21 mouse cellular contexts compared by ENCODE assay signal in the genomic region with DNA sequence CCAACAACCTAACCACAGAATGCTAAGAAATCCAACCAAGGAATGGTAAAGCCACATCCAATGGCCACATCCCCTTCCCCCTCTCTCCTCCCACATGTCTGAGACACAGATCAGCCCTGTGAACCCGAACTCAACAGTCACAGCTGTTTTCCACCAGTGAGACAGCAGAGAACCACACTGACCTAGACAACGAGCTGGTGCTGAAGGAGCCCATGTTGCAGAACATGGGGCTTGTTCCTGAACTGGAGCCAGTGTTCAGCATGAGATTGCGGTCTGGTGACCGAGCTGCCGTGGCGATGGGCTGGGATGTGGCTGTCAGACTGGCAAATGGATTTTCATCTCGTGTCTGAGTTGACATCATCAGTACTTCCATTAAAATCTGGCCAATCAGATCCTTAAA. TPM values are rescaled to one million over a fixed set of nuclear protein-coding genes. Genes with fewer than 3 reads are reported as not detected.
DNase-seq lines count a peak whose midpoint lies in the region; ATAC-seq and TF ChIP-seq lines count a peak whose summit lies in the region.
"Had no signal": no experiment of that assay in that cellular context is flagged by ENCODE, and none has a peak within 500 bp of the region (broad histone marks: within the 10 kb centered on the region; RNA-seq: fewer than 3 reads in every experiment).

No protein-coding gene starts in this region.

- H3K4me2 ChIP-seq in hindbrain, postnatal 0 days (ENCODE audit: low read depth, low read length) = no peak overlapping the region
- no peak overlapping the region for H3K4me2 ChIP-seq in hindbrain, embryonic 12.5 days (replicated peaks)
- no peak overlapping the region for H3K4me2 ChIP-seq in lung, embryonic 15.5 days
- H3K4me2 ChIP-seq in embryonic facial prominence, embryonic 15.5 days (replicated peaks) = no peak overlapping the region
- H3K4me2 ChIP-seq: heart, embryonic 12.5 days; limb, embryonic 15.5 days; midbrain, embryonic 11.5 days had no signal

- TF ChIP-seq CTCF in cerebellum, adult 2 months (IDR thresholded peaks at IDR 0.05; ENCODE audit: borderline replicate concordance, insufficient read depth, low read depth, low read length) = no peak
- no peak for TF ChIP-seq CTCF in hindbrain, postnatal 0 days (IDR thresholded peaks at IDR 0.05; ENCODE audit: low read depth)

- WGBS in cerebellum, adult 2 months = 9% methylated on average over 7 of the region's 7 CpGs
- WGBS in hindbrain, postnatal 0 days = 70% methylated on average over 7 of the region's 7 CpGs
- 84% methylated on average over 7 of the region's 7 CpGs for WGBS in hindbrain, embryonic 12.5 days
- WGBS in lung, embryonic 15.5 days = 62% methylated on average over 7 of the region's 7 CpGs
- 70% methylated on average over 7 of the region's 7 CpGs for WGBS in embryonic facial prominence, embryonic 15.5 days

- peak overlapping the region; percentile 58 for H3K27ac ChIP-seq in cerebellum, adult 2 months (ENCODE audit: insufficient read depth, low read length)
- no peak overlapping the region for H3K27ac ChIP-seq in hindbrain, postnatal 0 days
- H3K27ac ChIP-seq in hindbrain, embryonic 12.5 days = no peak overlapping the region
- H3K27ac ChIP-seq in lung, embryonic 15.5 days = no peak overlapping the region
- H3K27ac ChIP-seq in embryonic facial prominence, embryonic 15.5 days (replicated peaks) = no peak overlapping the region
- H3K27ac ChIP-seq: hindbrain, embryonic 10.5 days; limb, embryonic 15.5 days; liver, embryonic 14.5 days had no signal

- ATAC-seq in hindbrain, postnatal 0 days = peak; percentile 29; the same call in 1 of the 2 replicates
- no peak for ATAC-seq in hindbrain, embryonic 12.5 days (ENCODE audit: low FRiP score)
- ATAC-seq in lung, embryonic 15.5 days (ENCODE audit: borderline replicate concordance, extremely low read depth, low FRiP score, low TSS enrichment) = peak; percentile 59; the same call in 1 of the 2 replicates
- peak; percentile 66 for ATAC-seq in embryonic facial prominence, embryonic 15.5 days (ENCODE audit: insufficient number of reproducible peaks, low FRiP score, low TSS enrichment, low read depth)
- ATAC-seq: forebrain, embryonic 16.5 days; inflammation-experienced regulatory T-cells, adult 6 months had no signal

- no peak overlapping the region for H3K4me3 ChIP-seq in cerebellum, adult 2 months (replicated peaks; ENCODE audit: insufficient read depth, low read depth, low read length)
- no peak overlapping the region for H3K4me3 ChIP-seq in hindbrain, postnatal 0 days (ENCODE audit: low read length)
- no peak overlapping the region for H3K4me3 ChIP-seq in hindbrain, embryonic 12.5 days
- H3K4me3 ChIP-seq in lung, embryonic 15.5 days = no peak overlapping the region
- no peak overlapping the region for H3K4me3 ChIP-seq in embryonic facial prominence, embryonic 15.5 days (replicated peaks)
- H3K4me3 ChIP-seq: forebrain, embryonic 10.5 days; heart, embryonic 12.5 days; hindbrain, embryonic 10.5 days; limb, embryonic 15.5 days had no signal

- H3K9ac ChIP-seq in hindbrain, postnatal 0 days (replicated peaks; ENCODE audit: low read length) = no peak overlapping the region
- H3K9ac ChIP-seq in hindbrain, embryonic 12.5 days = no peak overlapping the region
- H3K9ac ChIP-seq in lung, embryonic 15.5 days = no peak overlapping the region
- no peak overlapping the region for H3K9ac ChIP-seq in embryonic facial prominence, embryonic 15.5 days
- H3K9ac ChIP-seq: heart, embryonic 12.5 days; limb, embryonic 15.5 days; liver, embryonic 14.5 days had no signal

- TF ChIP-seq POLR2A in cerebellum, adult 2 months (IDR thresholded peaks at IDR 0.05; ENCODE audit: borderline replicate concordance, insufficient read depth, low read length) = no peak

- H3K4me1 ChIP-seq in cerebellum, adult 2 months (ENCODE audit: control insufficient read depth, insufficient read depth, low read length) = peaks cover 5% of the 10 kb centered on the region
- H3K4me1 ChIP-seq in hindbrain, postnatal 0 days (ENCODE audit: insufficient read depth, low read length) = no peaks in the 10 kb centered on the region
- H3K4me1 ChIP-seq in hindbrain, embryonic 12.5 days = no peaks in the 10 kb centered on the region
- H3K4me1 ChIP-seq in lung, embryonic 15.5 days = no peaks in the 10 kb centered on the region
- H3K4me1 ChIP-seq in embryonic facial prominence, embryonic 15.5 days = peaks cover 6% of the 10 kb centered on the region; the same call in 1 of the 2 replicates

- no peaks in the 10 kb centered on the region for H3K9me3 ChIP-seq in hindbrain, postnatal 0 days (ENCODE audit: low read length)
- H3K9me3 ChIP-seq in hindbrain, embryonic 12.5 days (replicated peaks) = no peaks in the 10 kb centered on the region
- no peaks in the 10 kb centered on the region for H3K9me3 ChIP-seq in lung, embryonic 15.5 days
- H3K9me3 ChIP-seq in embryonic facial prominence, embryonic 15.5 days (replicated peaks) = no peaks in the 10 kb centered on the region
- H3K9me3 ChIP-seq: forebrain, embryonic 10.5 days; heart, embryonic 12.5 days; hindbrain, embryonic 10.5 days; limb, embryonic 15.5 days had no signal

- H3K27me3 ChIP-seq in cerebellum, adult 2 months (ENCODE audit: control insufficient read depth, insufficient read depth, low read length) = no peaks in the 10 kb centered on the region; the same call in 1 of the 2 replicates
- H3K27me3 ChIP-seq in hindbrain, postnatal 0 days (ENCODE audit: insufficient read depth, low read length) = no peaks in the 10 kb centered on the region
- H3K27me3 ChIP-seq in hindbrain, embryonic 12.5 days = no peaks in the 10 kb centered on the region
- H3K27me3 ChIP-seq in lung, embryonic 15.5 days = no peaks in the 10 kb centered on the region
- H3K27me3 ChIP-seq in embryonic facial prominence, embryonic 15.5 days = no peaks in the 10 kb centered on the region
- H3K27me3 ChIP-seq: heart, embryonic 12.5 days; limb, embryonic 15.5 days had no signal

- peak in 1 of 2 experiments; percentile 50 for DNase-seq in cerebellum, adult 2 months
- no peak for DNase-seq in cerebellum, postnatal 4 days (ENCODE audit: low spot score in 2 of 2)
- DNase-seq in hindbrain, postnatal 0 days (ENCODE audit: low spot score) = no peak
- DNase-seq in lung, postnatal 14 days = no peak
- DNase-seq in frontal cortex, adult 2 months (ENCODE audit: extremely low spot score in 1 of 2, low spot score in 1 of 2) = no peak
- DNase-seq: adrenal gland, postnatal 10 days; gastrocnemius, postnatal 25 days; heart, adult 18-20 months; heart, postnatal 10 days; kidney, adult 2 months had no signal

- peaks cover 69% of the 10 kb centered on the region for H3K36me3 ChIP-seq in hindbrain, postnatal 0 days (ENCODE audit: insufficient read depth, low read length)
- H3K36me3 ChIP-seq in hindbrain, embryonic 12.5 days = peaks cover 94% of the 10 kb centered on the region
- peaks cover 83% of the 10 kb centered on the region for H3K36me3 ChIP-seq in lung, embryonic 15.5 days
- H3K36me3 ChIP-seq in embryonic facial prominence, embryonic 15.5 days = peaks cover 92% of the 10 kb centered on the region

RNA-seq across cellular contexts. Expression of a gene that starts 45.5 kb away (rescaled TPM):
- 123 and 132 TPM in 2 replicates for polyA plus RNA-seq in cerebellum, adult 2 months (2012; rRNA removed)
- total RNA-seq in hindbrain, postnatal 0 days (2014; rRNA removed) = 81.6 and 117 TPM in 2 replicates
- polyA plus RNA-seq in hindbrain, postnatal 0 days (2015; fragmentation: Nextera tagmentation; extraction: Ambion mirVana) = 44.3 and 48.1 TPM in 2 replicates
- 82.8 and 92.7 TPM in 2 replicates for polyA plus RNA-seq in hindbrain, embryonic 12.5 days (2016; fragmentation: Nextera tagmentation; extraction: Ambion mirVana)
- 34.9 and 38.4 TPM in 2 replicates for polyA plus RNA-seq in lung, embryonic 15.5 days (2015; fragmentation: Nextera tagmentation; extraction: Ambion mirVana)
- polyA plus RNA-seq in embryonic facial prominence, embryonic 15.5 days (2015; fragmentation: Nextera tagmentation; extraction: Ambion mirVana) = 42.5 and 45.8 TPM in 2 replicates
- 95.4 and 101 TPM in 2 replicates for polyA plus RNA-seq in frontal cortex, adult 2 months (2012; rRNA removed)
